Mouse (Mus musculus) lung, embryonic 16.5 days (tissue): Measurements from ENCODE around the gene Specc1. TPM values are rescaled to one million over a fixed set of nuclear protein-coding genes. Genes with fewer than 3 reads are reported as not detected.

Experiments used
- ATAC-seq: fragments of 200-750 bp; cut with Nextera tagmentation; 2 replicates; pipeline ENCODE4 v1.8.0; 2017; ENCODE audit warnings: low read depth, mild to moderate bottlenecking, moderate library complexity
- H3K27ac ChIP-seq: fragments of 300-500 bp; sonication (generic); 2 replicates; pipeline ENCODE4 v1.5.1; 2014; ENCODE audit warnings: mild to moderate bottlenecking, control low read depth, low read length
- H3K27me3 ChIP-seq: fragments of 300-500 bp; sonication (generic); 2 replicates; pipeline ENCODE4 v1.6.1; 2014; ENCODE audit warnings: low read depth, low read length, mixed read lengths; ENCODE audit not compliant: control insufficient read depth, insufficient read depth
- H3K36me3 ChIP-seq: fragments of 300-500 bp; sonication (generic); 2 replicates; pipeline ENCODE4 v1.6.1; 2014; ENCODE audit warnings: low read length; ENCODE audit not compliant: control insufficient read depth, insufficient read depth
- H3K4me1 ChIP-seq: fragments of 300-500 bp; sonication (generic); replicated peaks from 2 replicates; pipeline ENCODE4 v1.6.1; 2014; ENCODE audit warnings: low read length, mixed read lengths; ENCODE audit not compliant: control insufficient read depth, insufficient read depth
- H3K4me2 ChIP-seq: fragments of 300-500 bp; sonication (generic); 2 replicates; pipeline ENCODE4 v1.6.1; 2014; ENCODE audit warnings: low read depth, low read length, control low read depth
- H3K4me3 ChIP-seq: fragments of 300-500 bp; sonication (generic); 2 replicates; pipeline ENCODE4 v1.5.1; 2014; ENCODE audit warnings: mild to moderate bottlenecking, low read length, control low read depth
- H3K9ac ChIP-seq: fragments of 300-500 bp; sonication (generic); 2 replicates; pipeline ENCODE4 v1.6.1; 2014; ENCODE audit warnings: low read length, control low read depth
- H3K9me3 ChIP-seq: fragments of 300-500 bp; sonication (generic); 2 replicates; pipeline ENCODE4 v1.6.1; 2016; ENCODE audit warnings: low read length; ENCODE audit not compliant: control insufficient read depth
- WGBS: fragments of 180-500 bp; shearing (Covaris S2); extraction: QIAGEN DNeasy Blood & Tissue Kit; methylation state at CpG from one replicate; pipeline ENCODE4 v1.1.7; 2014; 5-methylcytosine and 5-hydroxymethylcytosine counted together
- polyA plus RNA-seq: library from polyadenylated mRNA; unstranded; fragments of >200 nt; fragmentation: Nextera tagmentation; extraction: Ambion mirVana; gene quantifications from 2 replicates; pipeline ENCODE4 v1.2.1, GENCODE M21; 2015

Specc1 gene
- polyA plus RNA-seq, 1 experiment from 2014 or later = 9.7 TPM

GRCm38 (mm10) chr11:62070206-62070605 lies 113.6 kb downstream of the Specc1 start:
- Histone ChIP-seq H3K27me3 (no peaks in the 10 kb centered on the region), H3K36me3 (no peaks in the 10 kb centered on the region), H3K27ac (no peak overlapping the region), H3K9ac (no peak overlapping the region), H3K4me3 (no peak overlapping the region), H3K9me3 (no peaks in the 10 kb centered on the region), H3K4me2 (no peak overlapping the region), H3K4me1 (no peaks in the 10 kb centered on the region)
- WGBS = 71% methylated on average over 7 of the region's 7 CpGs
- no peak for ATAC-seq

GRCm38 (mm10) chr11:62072406-62072805 lies 115.8 kb downstream of the Specc1 start:
- no peak overlapping the region for H3K9ac ChIP-seq
- 78% methylated on average over 3 of the region's 3 CpGs for WGBS
- no peak overlapping the region for H3K4me3 ChIP-seq
- H3K9me3 ChIP-seq = no peaks in the 10 kb centered on the region
- no peaks in the 10 kb centered on the region for H3K36me3 ChIP-seq
- H3K27me3 ChIP-seq = no peaks in the 10 kb centered on the region
- no peak overlapping the region for H3K4me2 ChIP-seq
- H3K4me1 ChIP-seq = no peaks in the 10 kb centered on the region; the same call in 1 of the 2 replicates
- no peak overlapping the region for H3K27ac ChIP-seq
- no peak for ATAC-seq

GRCm38 (mm10) chr11:62073575-62074140 lies 117.1 kb downstream of the Specc1 start:
- no peaks in the 10 kb centered on the region for H3K27me3 ChIP-seq
- WGBS = 79% methylated on average over 7 of the region's 7 CpGs
- H3K36me3 ChIP-seq = no peaks in the 10 kb centered on the region
- no peak overlapping the region for H3K4me2 ChIP-seq
- peaks cover 5% of the 10 kb centered on the region; the same call in 1 of the 2 replicates for H3K4me1 ChIP-seq
- no peak overlapping the region for H3K4me3 ChIP-seq
- H3K27ac ChIP-seq = no peak overlapping the region
- ATAC-seq = no peak
- no peak overlapping the region for H3K9ac ChIP-seq
- H3K9me3 ChIP-seq = no peaks in the 10 kb centered on the region

DNA sequence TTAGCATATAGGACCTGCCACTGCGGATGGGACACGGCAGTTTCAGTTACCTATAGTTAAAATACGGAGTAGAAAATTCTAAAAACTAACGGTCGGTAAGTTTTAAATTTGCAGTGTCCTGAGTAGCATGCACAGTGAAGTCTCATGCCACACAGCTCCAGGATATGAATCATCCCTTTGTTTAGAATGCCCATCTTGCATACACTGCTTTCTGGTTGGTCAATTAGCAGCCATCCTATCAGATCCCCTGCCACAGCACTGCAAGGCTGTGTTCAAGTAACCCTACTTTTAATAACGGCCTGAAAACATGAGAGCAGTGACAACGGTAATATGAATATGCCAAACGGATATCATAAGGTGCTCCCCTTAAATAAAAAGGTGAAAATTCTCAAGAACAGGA lies 118.0 kb downstream of the Specc1 start:
- no peaks in the 10 kb centered on the region for H3K9me3 ChIP-seq
- WGBS = 87% methylated on average over 8 of the region's 8 CpGs
- H3K27ac ChIP-seq = no peak overlapping the region
- H3K4me1 ChIP-seq = peaks cover 5% of the 10 kb centered on the region; the same call in 1 of the 2 replicates
- no peak for ATAC-seq
- H3K9ac ChIP-seq = no peak overlapping the region
- no peak overlapping the region for H3K4me3 ChIP-seq
- no peaks in the 10 kb centered on the region for H3K36me3 ChIP-seq
- no peaks in the 10 kb centered on the region for H3K27me3 ChIP-seq
- H3K4me2 ChIP-seq = no peak overlapping the region

DNA sequence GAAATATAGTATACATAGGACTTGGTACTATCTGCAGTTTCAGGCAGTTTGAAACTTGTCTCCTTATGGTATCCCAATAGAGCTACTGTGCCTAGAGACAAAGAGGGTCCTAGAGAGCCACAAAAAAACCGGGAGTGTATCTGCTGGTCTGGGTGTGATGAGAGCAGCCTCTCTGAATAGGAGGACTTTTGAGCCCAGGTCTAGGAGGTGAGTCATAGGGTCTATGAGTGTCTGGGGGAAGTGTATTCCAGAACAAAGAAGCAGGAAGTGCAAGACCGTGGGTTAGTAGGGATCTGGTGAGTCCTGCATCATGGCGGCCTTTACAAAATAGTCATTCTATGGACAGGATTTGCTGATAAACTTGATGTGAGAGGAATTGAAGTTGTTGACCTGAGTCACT lies 118.5 kb downstream of the Specc1 start:
- no peak for ATAC-seq
- 73% methylated on average over 3 of the region's 3 CpGs for WGBS
- Histone ChIP-seq H3K27ac (no peak overlapping the region), H3K9ac (no peak overlapping the region), H3K9me3 (no peaks in the 10 kb centered on the region), H3K4me2 (no peak overlapping the region), H3K4me3 (no peak overlapping the region), H3K27me3 (no peaks in the 10 kb centered on the region), H3K36me3 (no peaks in the 10 kb centered on the region), H3K4me1 (peaks cover 5% of the 10 kb centered on the region; the same call in 1 of the 2 replicates)

DNA sequence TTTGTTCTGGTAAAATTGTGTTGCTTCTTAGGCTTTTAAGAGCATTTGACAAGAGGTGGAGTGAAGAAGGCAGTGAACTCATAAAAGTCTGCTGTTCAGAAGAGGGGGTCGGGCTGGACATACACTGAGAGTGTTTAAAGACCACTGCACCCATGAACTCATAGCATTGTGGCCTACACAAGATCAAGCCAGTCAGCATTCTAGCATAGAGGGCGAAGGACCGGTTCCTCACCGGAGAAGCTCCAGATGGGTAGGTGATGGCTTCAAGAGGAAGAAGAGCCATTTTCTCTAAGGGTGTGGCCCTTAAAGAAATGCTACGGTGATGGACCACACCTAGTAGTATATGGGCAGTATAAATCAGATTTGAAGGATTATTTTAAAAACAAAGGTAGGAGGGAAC lies 119.0 kb downstream of the Specc1 start:
- Histone ChIP-seq H3K27me3 (no peaks in the 10 kb centered on the region), H3K4me3 (no peak overlapping the region), H3K4me2 (no peak overlapping the region), H3K4me1 (peaks cover 7% of the 10 kb centered on the region; the same call in 1 of the 2 replicates), H3K9me3 (no peaks in the 10 kb centered on the region), H3K9ac (no peak overlapping the region), H3K36me3 (no peaks in the 10 kb centered on the region), H3K27ac (no peak overlapping the region)
- ATAC-seq = no peak
- 96% methylated on average over 5 of the region's 5 CpGs for WGBS

DNA sequence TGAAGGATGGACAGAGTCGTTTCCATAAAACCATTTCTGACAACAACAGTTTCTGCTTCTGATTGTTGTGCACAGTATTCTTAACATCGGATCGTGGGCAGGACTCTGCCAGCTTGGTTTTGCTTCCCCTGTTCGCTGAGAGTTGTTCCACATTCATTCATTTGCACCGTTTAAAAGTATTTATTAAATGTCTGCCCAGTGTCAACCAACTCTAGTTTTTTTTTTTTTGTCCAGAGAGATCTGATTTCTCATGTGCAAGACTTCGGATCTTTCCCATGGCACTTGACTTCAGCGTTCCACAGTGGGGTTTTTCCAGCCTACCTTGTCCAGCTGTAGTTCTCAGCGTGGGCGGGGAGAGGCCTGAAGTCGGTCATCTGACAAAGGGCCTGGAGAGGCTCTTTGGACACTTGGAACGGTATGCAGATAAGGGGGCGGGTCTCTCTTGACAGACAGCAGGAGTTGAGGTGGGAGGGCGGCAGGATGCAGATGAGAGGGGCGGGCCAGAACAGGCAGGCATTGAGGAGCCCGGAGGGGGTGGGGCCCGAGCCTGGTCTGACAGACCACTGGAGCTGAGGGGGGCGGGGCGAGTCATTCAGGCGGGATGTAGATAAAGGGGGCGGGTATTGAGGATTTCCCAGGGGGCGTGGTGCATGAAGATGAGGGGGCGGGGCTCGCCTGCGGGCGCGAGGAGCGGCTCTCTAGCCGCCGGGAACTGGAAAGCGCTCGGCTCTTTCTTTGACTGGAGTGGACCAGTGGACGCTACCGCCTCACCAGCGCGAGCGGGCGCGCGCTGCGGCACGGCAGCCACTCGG lies 120.0 kb downstream of the Specc1 start:
- Histone ChIP-seq H3K4me2 (peak overlapping the region; percentile 93), H3K36me3 (no peaks in the 10 kb centered on the region), H3K9me3 (no peaks in the 10 kb centered on the region), H3K4me1 (peaks cover 7% of the 10 kb centered on the region; the same call in 1 of the 2 replicates), H3K4me3 (peak overlapping the region; percentile 83), H3K9ac (peak overlapping the region; percentile 94), H3K27ac (peak overlapping the region; percentile 97), H3K27me3 (no peaks in the 10 kb centered on the region)
- ATAC-seq = peak; percentile 99
- WGBS = 4% methylated on average over 38 of the region's 42 CpGs

- Histone ChIP-seq H3K4me1 (peaks cover 7% of the 10 kb centered on the region; the same call in 1 of the 2 replicates), H3K27ac (peak overlapping the region; percentile 97), H3K9ac (peak overlapping the region; percentile 94), H3K4me3 (peak overlapping the region; percentile 83), H3K36me3 (no peaks in the 10 kb centered on the region), H3K4me2 (peak overlapping the region; percentile 93), H3K9me3 (no peaks in the 10 kb centered on the region), H3K27me3 (no peaks in the 10 kb centered on the region)
- peak; percentile 64 for ATAC-seq
- 1% methylated on average over 34 of the region's 51 CpGs for WGBS
Measured at GRCm38 (mm10) chr11:62077157-62077865, 120.7 kb downstream of the Specc1 start.

- Histone ChIP-seq H3K9ac (no peak overlapping the region), H3K27ac (no peak overlapping the region), H3K27me3 (no peaks in the 10 kb centered on the region), H3K9me3 (no peaks in the 10 kb centered on the region), H3K4me2 (peak overlapping the region; percentile 93; the same call in 1 of the 2 replicates), H3K4me3 (no peak overlapping the region), H3K36me3 (no peaks in the 10 kb centered on the region), H3K4me1 (peaks cover 7% of the 10 kb centered on the region; the same call in 1 of the 2 replicates)
- whole genome bisulfite sequencing = 79% methylated on average over 10 of the region's 10 CpGs
- ATAC-seq = no peak
Measured at GRCm38 (mm10) chr11:62078371-62078770, 121.8 kb downstream of the Specc1 start.
